In genomic region chr3:105893941-105894391, GRCm38 (mm10) we compare ENCODE assay signal across 9 mouse cellular contexts. TPM values are rescaled to one million over a fixed set of nuclear protein-coding genes. Genes with fewer than 3 reads are reported as not detected.
A peak's percentile ranks its signal among the peaks of the same experiment; 100 is the strongest.
DNase-seq lines count a peak whose midpoint lies in the region; ATAC-seq lines count a peak whose summit lies in the region.
"Had no signal": no experiment of that assay in that cellular context is flagged by ENCODE, and none has a peak within 500 bp of the region (broad histone marks: within the 10 kb centered on the region; RNA-seq: fewer than 3 reads in every experiment).

No protein-coding gene starts in this region.

- H3K9me3 ChIP-seq in liver, embryonic 12.5 days (replicated peaks) = no peaks in the 10 kb centered on the region

- peak; percentile 66 to 87 for DNase-seq in adrenal gland, adult (ENCODE audit: inconsistent age in 2 of 2, low spot score in 1 of 2)
- DNase-seq in adrenal gland, postnatal 4 days (ENCODE audit: low spot score in 2 of 2) = no peak
- peak; percentile 79 for DNase-seq in 3T3-L1 (ENCODE audit: low read depth, low spot score)
- peak; percentile 18 for DNase-seq in embryo, embryonic 9.5 days (ENCODE audit: extremely low spot score)
- DNase-seq in heart, postnatal 25 days (ENCODE audit: low spot score) = peak; percentile 75
- DNase-seq in urinary bladder, postnatal 4 days (ENCODE audit: low spot score in 2 of 2) = peak; percentile 35 to 59
- DNase-seq in right cerebral cortex, postnatal 4 days = no peak

- H3K4me2 ChIP-seq in liver, embryonic 12.5 days = peak overlapping the region; percentile 54; the same call in 1 of the 2 replicates

- intact Hi-C loops in heart, postnatal 25 days (cut with DNase I) = loop anchor here (2.0 kb wide), 1 partner anchor 69 kb away; no protein-coding TSS in a partner anchor

- H3K27ac ChIP-seq in liver, embryonic 12.5 days = peak overlapping the region; percentile 55; the same call in 1 of the 2 replicates

- no peak overlapping the region for H3K4me3 ChIP-seq in liver, embryonic 12.5 days

- WGBS in liver, embryonic 12.5 days (ENCODE audit: insufficient replicate concordance) = 30% methylated on average over 6 of the region's 6 CpGs

- H3K36me3 ChIP-seq in liver, embryonic 12.5 days = no peaks in the 10 kb centered on the region

- H3K27me3 ChIP-seq in liver, embryonic 12.5 days (replicated peaks) = 0 out of 2 replicates have a peak, but pooled peaks cover 4% of the 10 kb centered on the region

- no peak overlapping the region for H3K9ac ChIP-seq in liver, embryonic 12.5 days

- peaks cover 49% of the 10 kb centered on the region for H3K4me1 ChIP-seq in liver, embryonic 12.5 days

- ATAC-seq in liver, embryonic 12.5 days = no peak

RNA-seq across cellular contexts. Expression of gene Tmigd3, which starts 23.3 kb away (rescaled TPM):
- total RNA-seq in adrenal gland, postnatal 4 days (2021) = under 1 TPM in 1 of 2 experiments, not detected in 1; 0.25 TPM
- total RNA-seq in heart, postnatal 25 days (2021) = not detected
- polyA plus RNA-seq in liver, embryonic 12.5 days (2016; fragmentation: Nextera tagmentation; extraction: Ambion mirVana) = 0.30 TPM in 1 of 2 replicates, not detected in the other
- polyA plus RNA-seq: C2C12 had no signal

RNA-seq across cellular contexts. Expression of gene Adora3, which starts 23.3 kb away (rescaled TPM):
- under 1 TPM; 0.17 to 0.25 TPM for total RNA-seq in adrenal gland, postnatal 4 days (2021)
- under 1 TPM; 0.21 to 0.25 TPM for total RNA-seq in heart, postnatal 25 days (2021)
- 0.17 and 0.39 TPM in 2 replicates for polyA plus RNA-seq in liver, embryonic 12.5 days (2016; fragmentation: Nextera tagmentation; extraction: Ambion mirVana)
- polyA plus RNA-seq: C2C12 had no signal

RNA-seq across cellular contexts. Expression of gene I830077J02Rik, which starts 38.5 kb away (rescaled TPM):
- total RNA-seq in adrenal gland, postnatal 4 days (2021) = 1 to 10 TPM in 1 of 2 experiments, under 1 TPM in 1; 0.78 to 1.0 TPM
- under 1 TPM; 0.60 to 0.84 TPM for total RNA-seq in heart, postnatal 25 days (2021)
- 4.0 and 4.4 TPM in 2 replicates for polyA plus RNA-seq in liver, embryonic 12.5 days (2016; fragmentation: Nextera tagmentation; extraction: Ambion mirVana)

Comparison
In these comparisons a context has a peak if more than half of its experiments do, and no peak if none do; other contexts are left out.
1. DNase-seq: peak in adrenal gland, adult (2 of 2), 3T3-L1 (single experiment), embryo, embryonic 9.5 days (single experiment), heart, postnatal 25 days (single experiment) and urinary bladder, postnatal 4 days (2 of 2); none in adrenal gland, postnatal 4 days (0 of 2) and right cerebral cortex, postnatal 4 days (single experiment).